Mouse (Mus musculus): ENCODE results near the gene Lbx1.
A peak's percentile ranks its signal among the peaks of the same experiment; 100 is the strongest.

Lbx1 gene

DNA sequence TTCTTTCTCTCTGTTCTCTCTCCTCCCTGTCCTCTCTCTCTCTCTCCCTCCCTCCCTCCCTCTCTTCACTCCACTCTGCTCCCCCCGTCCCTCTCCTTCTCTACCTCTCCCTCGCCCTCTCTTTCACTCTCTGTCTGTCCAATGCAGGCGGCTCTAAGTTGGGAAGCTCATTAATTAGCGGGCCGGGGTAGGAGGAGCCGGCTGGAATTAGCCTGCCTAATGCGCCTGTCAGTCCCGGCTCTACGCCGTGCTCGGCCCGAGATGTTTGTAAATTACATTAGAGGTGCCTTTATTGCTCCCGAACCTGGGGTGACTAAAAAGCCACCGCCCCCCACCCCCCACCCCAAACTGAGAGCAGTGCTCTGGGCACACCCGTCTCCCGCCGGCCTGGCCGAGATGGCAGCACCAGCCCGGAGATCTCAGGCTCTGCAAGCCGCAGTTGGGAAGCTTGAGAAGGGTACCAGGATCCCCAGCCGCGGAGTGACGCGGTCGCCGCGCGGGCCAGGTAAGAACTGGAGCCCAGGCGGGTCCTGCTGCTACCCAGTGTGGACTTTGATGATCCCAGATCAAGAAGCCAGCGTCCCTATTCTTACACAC, at the start of gene Lbx1:
Lbx1 (minus strand) TSS at position 47 of the 597 bp plus-strand sequence.
- no peak for DNase-seq (ENCODE audit: low read depth, low spot score)

GRCm38 (mm10) chr19:45283302-45283701, 47.7 kb upstream of the Lbx1 start:
- DNase-seq (ENCODE audit: low read depth, low spot score): peak; percentile 43

- no peak for DNase-seq (ENCODE audit: low read depth, low spot score)
Measured at GRCm38 (mm10) chr19:45276196-45276595, 40.6 kb upstream of the Lbx1 start.

DNA sequence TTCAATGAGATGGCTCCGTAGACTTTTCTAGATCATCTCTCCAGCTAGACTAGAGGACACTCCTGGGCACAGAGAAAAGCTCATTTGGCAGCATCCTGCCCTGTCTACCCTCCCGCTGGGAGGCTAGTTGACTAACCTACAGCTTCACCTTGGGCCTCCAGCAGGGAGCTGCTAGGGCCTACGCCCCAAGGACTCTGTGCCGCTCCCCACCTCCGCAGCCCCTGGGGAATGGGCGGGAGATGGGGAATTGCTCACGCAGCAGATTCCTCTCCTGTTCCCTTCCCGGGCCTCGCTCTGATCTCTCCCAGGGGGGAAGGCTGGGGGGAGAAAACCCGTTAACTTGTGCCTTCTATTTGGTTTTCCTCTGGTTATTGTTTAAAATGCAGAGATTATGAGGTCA, 36.4 kb upstream of the Lbx1 start:
- no peak for DNase-seq (ENCODE audit: low read depth, low spot score)

- DNase-seq (ENCODE audit: low read depth, low spot score): no peak
Measured at GRCm38 (mm10) chr19:45262995-45263394, 27.4 kb upstream of the Lbx1 start.

GRCm38 (mm10) chr19:45257414-45258326, 22.1 kb upstream of the Lbx1 start:
- no peak for DNase-seq (ENCODE audit: low read depth, low spot score)

GRCm38 (mm10) chr19:45254806-45255205, 19.2 kb upstream of the Lbx1 start:
- no peak for DNase-seq (ENCODE audit: low read depth, low spot score)

DNA sequence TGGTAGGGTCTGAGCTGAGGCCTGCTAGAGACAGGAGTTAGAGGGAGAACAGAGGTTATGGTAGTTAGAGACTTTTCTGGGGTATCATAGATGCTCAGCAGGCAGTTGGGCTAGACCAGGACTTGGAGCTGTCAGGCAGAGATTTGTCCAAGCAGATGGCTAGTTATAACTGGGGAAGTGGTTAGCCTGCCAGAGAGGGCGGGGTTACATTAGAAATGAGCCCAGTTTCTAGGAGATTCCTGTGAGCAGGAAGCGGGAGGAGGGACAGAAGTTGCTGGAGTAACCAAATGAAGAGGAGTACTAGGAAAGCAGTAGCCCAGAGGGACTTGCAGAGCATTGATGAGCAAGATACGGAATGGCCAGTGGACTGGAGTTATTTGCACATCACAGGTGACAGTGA, 16.8 kb upstream of the Lbx1 start:
- DNase-seq (ENCODE audit: low read depth, low spot score): no peak

- DNase-seq (ENCODE audit: low read depth, low spot score): no peak
Measured at GRCm38 (mm10) chr19:45248691-45249090, 13.1 kb upstream of the Lbx1 start.

DNA sequence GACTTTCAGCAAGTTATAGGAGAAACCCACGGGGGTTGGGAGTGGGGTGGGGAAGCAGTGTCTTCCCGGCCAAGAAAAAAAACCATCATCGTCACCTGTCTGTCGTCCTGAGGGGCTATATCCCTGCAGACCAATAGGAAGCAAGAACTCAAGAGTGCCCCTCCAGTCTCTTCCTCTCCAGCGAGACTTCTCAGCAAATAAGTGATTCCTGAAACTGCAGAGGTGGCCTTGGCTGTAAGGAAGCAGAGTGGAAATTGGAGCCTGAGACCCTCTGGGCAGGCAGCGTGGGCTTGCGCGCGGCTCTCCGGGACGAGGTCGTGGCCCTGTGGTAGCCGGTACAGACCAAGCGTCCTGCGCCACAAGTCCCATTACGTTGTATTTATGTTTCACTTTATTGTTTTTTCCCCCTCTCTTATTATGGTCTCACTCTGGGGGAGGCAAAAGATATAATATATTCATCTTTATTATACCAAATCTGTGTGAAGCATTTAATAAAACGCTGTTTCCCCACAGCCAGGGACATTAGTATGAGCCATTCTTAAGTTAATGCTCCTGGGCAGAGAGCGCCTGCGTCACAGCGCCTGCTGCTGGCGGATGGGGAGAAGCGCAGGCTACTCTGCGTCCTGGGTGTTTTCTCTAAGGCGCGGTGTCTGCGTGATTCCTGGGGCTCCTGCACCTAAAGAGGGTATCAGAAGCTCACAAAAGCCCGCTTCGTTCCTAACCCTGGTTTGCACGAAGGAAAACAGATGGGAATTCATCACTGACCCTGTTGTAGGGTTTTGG, 8.5 kb upstream of the Lbx1 start:
- DNase-seq (ENCODE audit: low read depth, low spot score): peak; percentile 36

- DNase-seq (ENCODE audit: low read depth, low spot score): no peak
Measured at GRCm38 (mm10) chr19:45243264-45243602, 7.6 kb upstream of the Lbx1 start.

DNA sequence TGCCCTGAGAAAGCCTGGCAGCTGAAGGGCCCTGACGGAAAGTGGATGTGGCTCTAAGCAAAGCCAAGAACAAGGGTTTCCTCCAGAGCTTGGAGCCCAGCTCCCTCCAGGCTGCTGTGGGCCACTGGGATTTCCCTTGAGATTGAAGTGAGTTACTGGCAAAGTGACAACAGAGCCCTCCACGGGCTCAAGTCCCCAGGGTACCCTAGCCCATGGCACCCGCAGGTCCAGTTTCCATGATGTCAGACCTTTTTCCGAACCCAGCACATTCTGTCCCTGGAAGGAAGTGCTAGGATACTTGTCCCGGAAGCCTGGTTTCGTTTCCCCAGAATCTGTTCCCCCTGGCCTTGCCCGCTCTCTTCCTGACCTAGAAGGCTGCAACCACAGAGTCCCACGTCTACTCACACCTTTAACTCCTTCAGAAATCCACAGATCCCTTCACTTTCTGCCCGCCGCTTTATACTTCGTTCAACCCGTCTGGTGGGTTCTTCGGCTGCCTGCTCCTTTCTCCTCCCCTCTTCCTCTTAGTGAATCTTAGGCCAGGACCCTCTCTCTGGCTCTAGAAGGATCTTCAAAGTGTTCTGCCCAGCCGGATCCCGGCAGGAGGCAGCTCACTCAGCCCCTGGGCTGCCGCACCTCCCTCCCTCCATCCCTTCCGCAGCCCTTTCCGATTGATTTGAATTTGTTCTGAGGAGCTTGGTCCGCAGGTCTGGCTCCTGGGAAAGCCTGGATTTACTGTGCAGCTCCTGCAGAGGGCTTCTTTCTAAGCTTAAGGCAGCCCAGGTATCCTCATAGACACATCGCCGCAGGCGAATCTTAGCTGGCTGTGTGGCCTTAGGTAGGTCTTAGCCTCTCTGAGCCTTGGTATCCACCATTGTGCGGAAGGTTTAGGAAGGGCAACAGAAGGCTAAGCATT, 7.0 kb upstream of the Lbx1 start:
- DNase-seq (ENCODE audit: low read depth, low spot score): no peak

GRCm38 (mm10) chr19:45242017-45242347, 6.4 kb upstream of the Lbx1 start:
- no peak for DNase-seq (ENCODE audit: low read depth, low spot score)

DNA sequence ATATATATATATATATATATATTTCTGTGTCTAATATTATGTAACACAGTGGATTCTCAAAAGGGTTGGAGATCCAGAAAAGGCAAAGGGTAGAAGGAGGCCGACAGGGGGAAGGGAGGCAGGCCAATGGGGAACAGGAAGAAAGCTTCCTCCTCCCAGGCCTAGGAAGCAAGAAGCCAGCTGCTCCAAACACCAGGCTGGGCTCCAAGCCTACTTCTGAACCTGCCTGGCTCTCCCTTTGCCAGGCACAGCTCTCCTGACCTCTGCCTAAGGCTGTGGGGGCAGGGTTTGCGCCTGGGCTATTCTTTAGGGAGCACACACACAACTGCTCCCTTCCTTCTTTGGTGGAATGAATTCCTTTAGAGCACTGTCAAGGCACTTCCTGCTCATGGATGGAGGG, 4.4 kb upstream of the Lbx1 start:
- DNase-seq (ENCODE audit: low read depth, low spot score): no peak

DNA sequence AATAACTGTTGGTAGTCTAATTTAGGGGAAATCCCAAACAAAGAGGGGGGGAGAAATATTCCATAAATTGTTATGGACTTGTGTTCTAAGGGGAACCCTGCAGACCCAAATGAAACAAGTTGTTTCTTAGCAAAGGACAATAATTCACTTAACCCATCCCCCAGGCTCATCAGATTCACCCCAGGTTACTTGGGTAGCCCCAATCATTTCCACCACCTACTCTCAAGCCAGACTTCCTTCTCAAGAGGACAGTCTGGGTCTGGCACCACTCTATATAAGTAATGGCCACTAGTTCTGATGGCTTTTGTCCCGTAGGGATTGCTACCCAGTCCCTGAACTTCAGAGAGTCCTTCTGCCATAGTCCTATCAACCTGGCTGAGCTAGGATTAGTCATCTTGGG, 3.6 kb upstream of the Lbx1 start:
- DNase-seq (ENCODE audit: low read depth, low spot score): no peak

DNA sequence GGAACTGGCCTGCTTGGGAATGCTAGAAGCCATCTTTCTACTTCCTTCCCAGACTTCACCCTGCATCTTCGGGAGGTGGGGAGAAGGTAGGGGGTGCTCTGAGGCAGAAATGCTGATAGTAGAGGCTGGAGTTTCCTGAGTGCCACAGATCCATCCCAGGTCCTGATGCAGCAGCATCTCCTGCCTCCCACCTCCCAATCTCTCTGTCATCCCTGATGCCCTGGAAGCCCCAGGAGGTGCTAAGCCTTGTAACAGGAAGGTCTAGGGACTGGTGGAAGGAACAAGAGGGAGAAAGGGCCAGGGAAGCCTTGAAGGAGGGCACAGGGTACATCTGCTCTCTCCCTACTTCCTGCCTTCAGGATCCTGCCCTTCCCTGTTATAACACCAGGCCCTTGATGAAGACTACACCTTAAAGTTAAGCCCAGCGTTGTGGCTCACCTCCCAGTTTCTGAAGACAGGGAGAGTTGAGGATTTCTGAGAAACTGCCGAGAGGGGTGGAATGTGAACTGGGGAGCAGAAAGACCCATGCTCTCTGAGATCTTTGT, 2.1 kb upstream of the Lbx1 start:
- DNase-seq (ENCODE audit: low read depth, low spot score): no peak

GRCm38 (mm10) chr19:45237099-45237498, 1.5 kb upstream of the Lbx1 start:
- DNase-seq (ENCODE audit: low read depth, low spot score): no peak

- no peak for DNase-seq (ENCODE audit: low read depth, low spot score)
Measured at GRCm38 (mm10) chr19:45236363-45236942, 841 bp upstream of the Lbx1 start.

DNA sequence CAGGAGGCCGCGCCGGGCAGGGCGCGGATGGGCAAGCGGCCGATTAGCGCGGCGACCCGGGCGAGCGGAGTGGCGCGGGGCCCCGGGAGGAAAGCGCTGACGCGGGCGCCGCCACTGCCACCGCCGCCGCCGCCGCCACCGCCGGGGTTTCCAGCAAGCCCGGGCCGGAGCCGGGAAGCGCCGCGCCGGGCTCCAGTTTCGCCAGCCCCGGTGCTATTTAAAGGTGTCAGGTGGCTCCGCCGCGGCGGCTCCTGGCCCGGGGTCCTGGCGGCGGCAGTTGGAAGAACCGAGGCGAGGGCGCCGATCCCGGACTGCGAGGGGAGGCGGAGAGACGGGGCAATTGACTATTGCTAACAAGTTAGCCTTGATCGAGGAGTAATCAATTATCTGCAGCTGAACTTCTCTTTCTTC, 276 bp downstream of the Lbx1 start:
- DNase-seq (ENCODE audit: low read depth, low spot score): no peak

GRCm38 (mm10) chr19:45234771-45235231, 811 bp downstream of the Lbx1 start:
- DNase-seq (ENCODE audit: low read depth, low spot score): no peak
